ENCODE assay signal across 8 mouse cellular contexts in the genomic region with DNA sequence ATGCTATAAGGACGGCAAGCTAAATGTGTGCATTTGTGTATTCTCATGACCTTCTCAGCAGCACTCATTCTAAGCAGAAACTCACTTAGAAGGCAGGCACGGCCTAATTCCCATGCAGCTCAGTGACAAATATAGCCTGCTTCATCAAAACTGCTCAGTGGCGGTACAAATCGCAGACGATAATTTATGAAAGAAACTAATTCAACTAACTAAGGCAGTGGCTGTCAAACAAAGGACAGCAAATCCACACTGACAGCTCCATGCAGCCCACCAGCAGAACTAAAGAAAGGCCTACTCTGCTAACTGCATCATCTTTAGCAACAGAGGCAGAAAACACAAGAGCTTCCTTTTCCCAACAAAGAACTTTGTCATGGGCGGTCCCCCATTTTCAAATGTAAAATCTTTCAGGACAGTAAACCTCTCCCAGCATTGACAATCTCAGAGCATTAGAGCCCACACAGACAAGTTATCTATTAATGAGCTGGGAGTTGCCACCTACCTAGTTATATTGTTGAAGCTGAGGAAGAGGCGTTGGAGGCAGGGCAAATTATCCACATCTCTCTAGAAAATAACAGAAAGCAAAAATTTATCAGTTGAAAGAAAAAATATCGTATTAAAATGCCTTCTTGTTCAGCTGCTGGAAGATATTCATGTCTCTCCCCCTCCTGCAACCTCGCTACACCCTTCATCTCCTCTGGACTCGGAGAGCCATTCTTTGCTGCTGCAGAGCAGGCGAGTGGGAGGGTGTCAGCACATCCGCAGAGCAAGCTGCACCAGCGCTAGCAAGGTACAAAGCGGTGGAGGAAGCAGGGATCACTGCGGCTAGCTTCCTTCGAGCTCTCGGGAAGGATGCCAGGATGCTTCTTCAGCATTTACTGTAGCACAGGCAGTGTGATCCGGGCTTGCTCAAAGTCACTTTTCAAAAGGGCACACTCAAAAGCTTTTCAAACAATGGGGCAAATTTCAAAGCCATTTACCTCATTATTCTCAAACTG. TPM values are rescaled to one million over a fixed set of nuclear protein-coding genes. Genes with fewer than 3 reads are reported as not detected.
DNase-seq lines count a peak whose midpoint lies in the region; ATAC-seq and TF ChIP-seq lines count a peak whose summit lies in the region.

No protein-coding gene starts in this region.

- TF ChIP-seq CTCF in cortical plate, adult 2 months (IDR thresholded peaks at IDR 0.05; ENCODE audit: extremely low read depth, insufficient read depth, low read length): no peak
- TF ChIP-seq CTCF in stomach, postnatal 0 days (IDR thresholded peaks at IDR 0.05; ENCODE audit: low read depth): no peak
- no peak for TF ChIP-seq CTCF in thymus, adult 2 months (IDR thresholded peaks at IDR 0.05; ENCODE audit: borderline replicate concordance, control insufficient read depth, extremely low read depth, insufficient read depth, low read length, poor library complexity)

- 0 out of 2 replicates have a peak, but pooled peaks cover 6% of the 10 kb centered on the region for H3K4me1 ChIP-seq in intestine, embryonic 14.5 days (replicated peaks; ENCODE audit: control insufficient read depth, insufficient read depth, low read length)
- H3K4me1 ChIP-seq in intestine, embryonic 16.5 days (ENCODE audit: control insufficient read depth, insufficient read depth, low read length): peaks cover 6% of the 10 kb centered on the region; the same call in 1 of the 2 replicates
- peaks cover 11% of the 10 kb centered on the region for H3K4me1 ChIP-seq in cortical plate, adult 2 months (ENCODE audit: control insufficient read depth, insufficient read depth, low read length)
- H3K4me1 ChIP-seq in midbrain, embryonic 16.5 days (ENCODE audit: control insufficient read depth, insufficient read depth, low read length): peaks cover 28% of the 10 kb centered on the region
- no peaks in the 10 kb centered on the region for H3K4me1 ChIP-seq in stomach, postnatal 0 days (replicated peaks; ENCODE audit: control insufficient read depth, insufficient read depth)
- H3K4me1 ChIP-seq in thymus, adult 2 months (replicated peaks; ENCODE audit: control insufficient read depth, insufficient read depth, low read length): no peaks in the 10 kb centered on the region

- 0 out of 2 replicates have a peak overlapping the region, but pooled peaks have one; percentile 13 for H3K4me2 ChIP-seq in intestine, embryonic 14.5 days (ENCODE audit: low read length)
- no peak overlapping the region for H3K4me2 ChIP-seq in intestine, embryonic 16.5 days (ENCODE audit: low read depth, low read length)
- peak overlapping the region; percentile 23 for H3K4me2 ChIP-seq in midbrain, embryonic 16.5 days (ENCODE audit: low read length)
- H3K4me2 ChIP-seq in stomach, postnatal 0 days (replicated peaks; ENCODE audit: low read depth): peak overlapping the region; percentile 4; the same call in 1 of the 2 replicates

- no peak for ATAC-seq in intestine, embryonic 14.5 days (replicated peaks; ENCODE audit: low FRiP score, low TSS enrichment, low read depth)
- ATAC-seq in intestine, embryonic 16.5 days: no peak
- ATAC-seq in midbrain, embryonic 16.5 days: peak; percentile 79
- ATAC-seq in stomach, postnatal 0 days (ENCODE audit: low FRiP score, low TSS enrichment): no peak

- WGBS in intestine, embryonic 14.5 days: 46% methylated on average over 18 of the region's 18 CpGs
- WGBS in intestine, embryonic 16.5 days: 46% methylated on average over 18 of the region's 18 CpGs
- 13% methylated on average over 18 of the region's 18 CpGs for WGBS in midbrain, embryonic 16.5 days
- WGBS in stomach, postnatal 0 days: 38% methylated on average over 18 of the region's 18 CpGs
- 92% methylated on average over 18 of the region's 18 CpGs for WGBS in thymus, adult 2 months

- no peaks in the 10 kb centered on the region for H3K9me3 ChIP-seq in intestine, embryonic 14.5 days (ENCODE audit: control insufficient read depth, low read length)
- no peaks in the 10 kb centered on the region for H3K9me3 ChIP-seq in intestine, embryonic 16.5 days (ENCODE audit: control insufficient read depth, low read length)
- H3K9me3 ChIP-seq in midbrain, embryonic 16.5 days (replicated peaks; ENCODE audit: control insufficient read depth, low read length, poor library complexity, severe bottlenecking): no peaks in the 10 kb centered on the region
- no peaks in the 10 kb centered on the region for H3K9me3 ChIP-seq in stomach, postnatal 0 days (ENCODE audit: control insufficient read depth, low read length)

- peak; percentile 53 for DNase-seq in intestine, embryonic 14.5 days (ENCODE audit: low spot score)
- DNase-seq in heart, postnatal 14 days: peak; percentile 56 to 66
- DNase-seq in layer of hippocampus, postnatal 25 days (ENCODE audit: extremely low spot score in 1 of 2, low spot score in 1 of 2): peak; percentile 19 to 31
- no peak for DNase-seq in stomach, postnatal 0 days (ENCODE audit: low spot score)
- no peak for DNase-seq in thymus, adult 2 months

- no peak overlapping the region for H3K27ac ChIP-seq in intestine, embryonic 14.5 days (ENCODE audit: low read depth)
- H3K27ac ChIP-seq in intestine, embryonic 16.5 days (ENCODE audit: low read length): no peak overlapping the region
- H3K27ac ChIP-seq in cortical plate, adult 2 months (ENCODE audit: insufficient read depth, low read length): peak overlapping the region; percentile 76
- H3K27ac ChIP-seq in midbrain, embryonic 16.5 days (ENCODE audit: low read length): peak overlapping the region; percentile 72
- H3K27ac ChIP-seq in stomach, postnatal 0 days (replicated peaks): peak overlapping the region; percentile 50
- H3K27ac ChIP-seq in thymus, adult 2 months (ENCODE audit: control insufficient read depth, insufficient read depth, low read length): no peak overlapping the region

- H3K4me3 ChIP-seq in intestine, embryonic 14.5 days (ENCODE audit: low read depth, low read length): no peak overlapping the region
- no peak overlapping the region for H3K4me3 ChIP-seq in intestine, embryonic 16.5 days (ENCODE audit: low read length)
- peak overlapping the region; percentile 16 for H3K4me3 ChIP-seq in cortical plate, adult 2 months (ENCODE audit: insufficient read depth, low read length)
- H3K4me3 ChIP-seq in midbrain, embryonic 16.5 days (ENCODE audit: low read depth, low read length): peak overlapping the region; percentile 17; the same call in 1 of the 2 replicates
- H3K4me3 ChIP-seq in stomach, postnatal 0 days (ENCODE audit: low read depth, low read length): no peak overlapping the region
- H3K4me3 ChIP-seq in thymus, adult 2 months (ENCODE audit: control insufficient read depth, insufficient read depth, low read length): no peak overlapping the region

- H3K36me3 ChIP-seq in intestine, embryonic 14.5 days (ENCODE audit: control insufficient read depth, insufficient read depth, low read length): no peaks in the 10 kb centered on the region
- H3K36me3 ChIP-seq in intestine, embryonic 16.5 days (ENCODE audit: control insufficient read depth, insufficient read depth, low read length): no peaks in the 10 kb centered on the region
- no peaks in the 10 kb centered on the region for H3K36me3 ChIP-seq in midbrain, embryonic 16.5 days (ENCODE audit: control insufficient read depth, insufficient read depth, low read length)
- H3K36me3 ChIP-seq in stomach, postnatal 0 days (ENCODE audit: control insufficient read depth, insufficient read depth, low read length): no peaks in the 10 kb centered on the region
- no peaks in the 10 kb centered on the region for H3K36me3 ChIP-seq in thymus, adult 2 months (ENCODE audit: control insufficient read depth, insufficient read depth, low read length)

- intact Hi-C loops in heart, postnatal 14 days (cut with DNase I): no loop called here

- TF ChIP-seq POLR2A in cortical plate, adult 2 months (IDR thresholded peaks at IDR 0.05; ENCODE audit: extremely low read depth, insufficient read depth, low read length): peak; percentile 65; the same call in 1 of the 2 replicates
- TF ChIP-seq POLR2A in thymus, adult 2 months (IDR thresholded peaks at IDR 0.05; ENCODE audit: control insufficient read depth, extremely low read depth, insufficient read depth, low read length, poor library complexity): no peak

- H3K27me3 ChIP-seq in intestine, embryonic 14.5 days (replicated peaks; ENCODE audit: control insufficient read depth, insufficient read depth, low read length): no peaks in the 10 kb centered on the region
- no peaks in the 10 kb centered on the region for H3K27me3 ChIP-seq in intestine, embryonic 16.5 days (replicated peaks; ENCODE audit: control insufficient read depth, insufficient read depth, low read length)
- no peaks in the 10 kb centered on the region for H3K27me3 ChIP-seq in midbrain, embryonic 16.5 days (ENCODE audit: control insufficient read depth, insufficient read depth, low read depth, low read length)
- no peaks in the 10 kb centered on the region for H3K27me3 ChIP-seq in stomach, postnatal 0 days (ENCODE audit: control insufficient read depth, insufficient read depth, low read length)
- no peaks in the 10 kb centered on the region for H3K27me3 ChIP-seq in thymus, adult 2 months (ENCODE audit: control insufficient read depth, insufficient read depth, low read length)

- no peak overlapping the region for H3K9ac ChIP-seq in intestine, embryonic 14.5 days (ENCODE audit: low read length)
- no peak overlapping the region for H3K9ac ChIP-seq in intestine, embryonic 16.5 days (ENCODE audit: low read depth, low read length)
- peak overlapping the region; percentile 49 for H3K9ac ChIP-seq in midbrain, embryonic 16.5 days (ENCODE audit: low read depth, low read length)
- no peak overlapping the region for H3K9ac ChIP-seq in stomach, postnatal 0 days (ENCODE audit: low read length)

- no peak for TF ChIP-seq EP300 in stomach, postnatal 0 days (optimal IDR thresholded peaks at IDR 0.05)

RNA-seq across cellular contexts. Expression of a gene that starts 38.7 kb away (rescaled TPM):
- polyA plus RNA-seq in intestine, embryonic 14.5 days (2014; fragmentation: Nextera tagmentation; extraction: Ambion mirVana): 18.7 and 21.2 TPM in 2 replicates
- 10.7 and 11.7 TPM in 2 replicates for polyA plus RNA-seq in intestine, embryonic 16.5 days (2015; fragmentation: Nextera tagmentation; extraction: Ambion mirVana)
- polyA plus RNA-seq in cortical plate, adult 2 months (2012; rRNA removed): 70.3 and 73.5 TPM in 2 replicates
- 1 to 10 TPM; 5.7 to 6.8 TPM for total RNA-seq in heart, postnatal 14 days (2021)
- 10 to 100 TPM; 57.2 to 60.3 TPM for total RNA-seq in layer of hippocampus, postnatal 25 days (2021)
- polyA plus RNA-seq in midbrain, embryonic 16.5 days (2015; fragmentation: Nextera tagmentation; extraction: Ambion mirVana): 83.5 and 88.4 TPM in 2 replicates
- polyA plus RNA-seq in stomach, postnatal 0 days (2015; fragmentation: Nextera tagmentation; extraction: Ambion mirVana): 10.2 and 10.5 TPM in 2 replicates
- 0.64 and 1.1 TPM in 2 replicates for polyA plus RNA-seq in thymus, adult 2 months (2012; rRNA removed)

Comparison
In these comparisons a context has a peak if more than half of its experiments do, and no peak if none do; other contexts are left out.
1. DNase-seq: peak in intestine, embryonic 14.5 days (single experiment), heart, postnatal 14 days (2 of 2) and layer of hippocampus, postnatal 25 days (2 of 2); none in stomach, postnatal 0 days (single experiment) and thymus, adult 2 months (single experiment).
2. H3K27ac ChIP-seq: peak in cortical plate, adult 2 months (single experiment), midbrain, embryonic 16.5 days (single experiment) and stomach, postnatal 0 days (single experiment); none in intestine, embryonic 14.5 days (single experiment), intestine, embryonic 16.5 days (single experiment) and thymus, adult 2 months (single experiment).
3. H3K4me3 ChIP-seq: peak in cortical plate, adult 2 months (single experiment) and midbrain, embryonic 16.5 days (single experiment); none in intestine, embryonic 14.5 days (single experiment), intestine, embryonic 16.5 days (single experiment), stomach, postnatal 0 days (single experiment) and thymus, adult 2 months (single experiment).